Mouse (Mus musculus) monocyte, adult 5-6 weeks (primary cell): ENCODE measurements around the gene Cenph. TPM values are rescaled to one million over a fixed set of nuclear protein-coding genes. Genes with fewer than 3 reads are reported as not detected.

Experiments
- total RNA-seq: library from RNA; stranded (forward); fragments of 200-1000, 200-491, 200-594 nt; gene quantifications from 3 replicates; pipeline ENCODE4 v1.2.3, GENCODE M21; 2017

Gene Cenph
- total RNA-seq, 1 experiment from 2014 or later = 3.1 TPM

Other genes with a start within 250 kb of the Cenph start
- not detected in 3 replicates for gene Ocln, start 223.2 kb downstream of the Cenph start, total RNA-seq
- gene Marveld2, start 158.9 kb downstream of the Cenph start, total RNA-seq = 0.86 to 3.1 TPM (median 2.8 TPM) in 3 replicates
- 102 to 141 TPM (median 133 TPM) in 3 replicates for gene Ak6, start 124.9 kb downstream of the Cenph start, total RNA-seq
- 25.1 to 42.9 TPM (median 36.4 TPM) in 3 replicates for gene Rad17, start 124.8 kb downstream of the Cenph start, total RNA-seq
- gene Taf9, start 124.3 kb downstream of the Cenph start, total RNA-seq = 4.0 to 27.9 TPM (median 7.6 TPM) in 3 replicates
- gene Ccdc125, start 106.2 kb downstream of the Cenph start, total RNA-seq = 43.9 to 51.2 TPM (median 46.1 TPM) in 3 replicates
- gene Cdk7, start 45.0 kb downstream of the Cenph start, total RNA-seq = 21.2 to 49.2 TPM (median 26.1 TPM) in 3 replicates
- gene Mrps36, start 31.2 kb downstream of the Cenph start, total RNA-seq = 24.7 to 40.9 TPM (median 39.2 TPM) in 3 replicates
- 1.5 to 1.8 TPM (median 1.6 TPM) in 3 replicates for gene Ccnb1, start 10.7 kb upstream of the Cenph start, total RNA-seq
- gene Slc30a5, start 57.5 kb upstream of the Cenph start, total RNA-seq = 64.2 to 92.8 TPM (median 72.0 TPM) in 3 replicates